Mouse (Mus musculus) CH12.LX (cell line): ENCODE measurements around the gene Gm44503. TPM values are rescaled to one million over a fixed set of nuclear protein-coding genes. Genes with fewer than 3 reads are reported as not detected.

ENCODE experiments used
- DNase-seq: peaks from one replicate; pipeline ENCODE4 v3.0.0-alpha.2; 2013; ENCODE audit errors: extremely low read depth
- H3K27ac ChIP-seq: 2 replicates; pipeline ENCODE4 v1.5.1; 2012; ENCODE audit warnings: low read depth, mild to moderate bottlenecking, control low read depth, moderate library complexity; ENCODE audit not compliant: insufficient read depth
- H3K27me3 ChIP-seq: replicated peaks from 2 replicates; pipeline ENCODE3; 2012; ENCODE audit warnings: inconsistent platforms
- H3K36me3 ChIP-seq, 2 experiments: replicated peaks in 1 of 2; 2 replicates each; pipeline versions ENCODE3 to v1.6.1; 2012; ENCODE audit warnings: inconsistent platforms in 1 of 2, low read length in 1 of 2, mild to moderate bottlenecking in 1 of 2, mixed read lengths in 1 of 2, moderate library complexity in 1 of 2; ENCODE audit not compliant: control insufficient read depth in 1 of 2, insufficient read depth in 1 of 2
- H3K4me1 ChIP-seq, 2 experiments: 2 replicates each; pipeline ENCODE4 v1.6.1; 2012; ENCODE audit warnings: inconsistent platforms in 1 of 2, moderate library complexity in 1 of 2; ENCODE audit not compliant: insufficient read depth in 2 of 2, control insufficient read depth in 1 of 2
- H3K4me2 ChIP-seq: 2 replicates; pipeline ENCODE4 v1.6.1; 2012; ENCODE audit warnings: low read depth, mild to moderate bottlenecking, control low read depth; ENCODE audit not compliant: poor library complexity, insufficient read depth, severe bottlenecking
- H3K4me3 ChIP-seq, 3 experiments: fragments of 150-350 bp in 1 of 3; sonication (generic) in 1 of 3; replicated peaks in 1 of 3; 2 replicates each; pipeline versions ENCODE3 to v1.5.1; 2011 to 2012; ENCODE audit warnings: low read depth in 2 of 3, low read length in 2 of 3, mild to moderate bottlenecking in 2 of 3, moderate library complexity in 2 of 3, control low read depth in 1 of 3, improper control_type of control experiment in 1 of 3, inconsistent platforms in 1 of 3, mixed read lengths in 1 of 3; ENCODE audit not compliant: poor library complexity in 1 of 3
- H3K79me2 ChIP-seq: replicated peaks from 2 replicates; pipeline ENCODE4 v1.6.1; 2012; ENCODE audit warnings: mild to moderate bottlenecking, moderate library complexity; ENCODE audit not compliant: control insufficient read depth, poor library complexity, insufficient read depth, severe bottlenecking; ENCODE audit errors: extremely low read depth
- H3K9ac ChIP-seq: 2 replicates; pipeline ENCODE4 v1.6.1; 2012; ENCODE audit warnings: low read depth, mild to moderate bottlenecking, control low read depth, moderate library complexity; ENCODE audit not compliant: insufficient read depth
- H3K9me3 ChIP-seq: replicated peaks from 2 replicates; pipeline ENCODE3; 2012; ENCODE audit warnings: low read length, inconsistent platforms, mixed read lengths
- BHLHE40 ChIP-seq: IDR thresholded peaks from 2 replicates; pipeline ENCODE4 v1.6.1; 2011; ENCODE audit warnings: mild to moderate bottlenecking, low read depth, low read length, improper control_type of control experiment
- CHD2 ChIP-seq: IDR thresholded peaks from 2 replicates; pipeline ENCODE4 v1.6.1; 2011; ENCODE audit warnings: low read length, improper control_type of control experiment
- E2F4 ChIP-seq: IDR thresholded peaks from 2 replicates; pipeline ENCODE4 v1.6.1; 2011; ENCODE audit warnings: low read depth, low read length, improper control_type of control experiment; ENCODE audit not compliant: insufficient replicate concordance
- EP300 ChIP-seq: IDR thresholded peaks from 2 replicates; pipeline ENCODE4 v1.6.1; 2011; ENCODE audit warnings: low read length, improper control_type of control experiment
- ETS1 ChIP-seq: conservative IDR thresholded peaks from 2 replicates; pipeline ENCODE4 v1.6.1; 2012; ENCODE audit warnings: low read depth, mild to moderate bottlenecking, inconsistent platforms, low read length, improper control_type of control experiment, moderate library complexity
- HCFC1 ChIP-seq: IDR thresholded peaks from 2 replicates; pipeline ENCODE4 v1.6.1; 2012; ENCODE audit warnings: low read depth, mild to moderate bottlenecking, inconsistent platforms, low read length, improper control_type of control experiment
- JUN ChIP-seq: IDR thresholded peaks from 2 replicates; pipeline ENCODE4 v1.6.1; 2011; ENCODE audit warnings: low read depth, mild to moderate bottlenecking, low read length, improper control_type of control experiment, moderate library complexity; ENCODE audit not compliant: insufficient read depth
- MAFK ChIP-seq: IDR thresholded peaks from 2 replicates; pipeline ENCODE4 v1.6.1; 2011; ENCODE audit warnings: low read length, improper control_type of control experiment; ENCODE audit not compliant: insufficient replicate concordance
- MXI1 ChIP-seq: IDR thresholded peaks from 2 replicates; pipeline ENCODE4 v1.6.1; 2011; ENCODE audit warnings: mild to moderate bottlenecking, low read depth, low read length, improper control_type of control experiment
- NRF1 ChIP-seq: IDR thresholded peaks from 2 replicates; pipeline ENCODE4 v1.6.1; 2014; ENCODE audit warnings: low read depth, mild to moderate bottlenecking, inconsistent platforms, low read length, improper control_type of control experiment, moderate library complexity
- POLR2A ChIP-seq: IDR thresholded peaks from 2 replicates; pipeline ENCODE4 v1.6.1; 2011; ENCODE audit warnings: low read depth, mild to moderate bottlenecking, improper control_type of control experiment, low read length
- RAD21 ChIP-seq: IDR thresholded peaks from 2 replicates; pipeline ENCODE4 v1.6.1; 2011; ENCODE audit warnings: low read depth, mild to moderate bottlenecking, low read length, improper control_type of control experiment, moderate library complexity
- SIN3A ChIP-seq: IDR thresholded peaks from 2 replicates; pipeline ENCODE4 v1.6.1; 2012; ENCODE audit warnings: low read length, improper control_type of control experiment, inconsistent platforms
- TBP ChIP-seq: conservative IDR thresholded peaks from 2 replicates; pipeline ENCODE4 v1.6.1; 2011; ENCODE audit warnings: low read depth, low read length, improper control_type of control experiment
- TCF12 ChIP-seq: IDR thresholded peaks from 2 replicates; pipeline ENCODE4 v1.6.1; 2014; ENCODE audit warnings: low read depth, mild to moderate bottlenecking, inconsistent platforms, low read length, improper control_type of control experiment
- UBTF ChIP-seq: IDR thresholded peaks from 2 replicates; pipeline ENCODE4 v1.6.1; 2012; ENCODE audit warnings: low read depth, mild to moderate bottlenecking, inconsistent platforms, low read length, improper control_type of control experiment, moderate library complexity
- USF1 ChIP-seq: IDR thresholded peaks from 2 replicates; pipeline ENCODE4 v1.6.1; 2014; ENCODE audit warnings: low read depth, mild to moderate bottlenecking, inconsistent platforms, low read length, improper control_type of control experiment
- ZC3H11A ChIP-seq: IDR thresholded peaks from 2 replicates; pipeline ENCODE4 v1.6.1; 2012; ENCODE audit warnings: low read depth, mild to moderate bottlenecking, inconsistent platforms, low read length, improper control_type of control experiment
- ZKSCAN1 ChIP-seq: IDR thresholded peaks from 2 replicates; pipeline ENCODE4 v1.6.1; 2012; ENCODE audit warnings: low read depth, inconsistent platforms, low read length, improper control_type of control experiment, borderline replicate concordance
- dilution Hi-C: fragments of 300-500 bp; cut with MboI; formaldehyde crosslinking; loops from 2 replicates; pipeline ENCODE4 v1.14.3; 2020; ENCODE audit warnings: low sequenced_read_pairs; ENCODE audit not compliant: extremely low pct_unique_long_range_greater_than_20kb, extremely low pct_ligation_motif_present
- in situ Hi-C: fragments of 300-500 bp; cut with MboI; formaldehyde crosslinking; loops from 3 replicates; pipeline ENCODE4 v1.14.3; 2019; ENCODE audit warnings: low sequenced_read_pairs, low pct_ligation_motif_present, low pct_unique_long_range_greater_than_20kb, mixed read lengths
- polyA plus RNA-seq: library from polyadenylated mRNA; unstranded; fragments of >175 nt; gene quantifications from 2 replicates; pipeline ENCODE4 v1.2.1, GENCODE M21; 2012; ENCODE audit warnings: low read depth; ENCODE audit not compliant: insufficient read length
- total RNA-seq, 2 experiments: library from RNA; depleted of rRNA; stranded (reverse); fragments of 300-350 nt in 1 of 2; fragments of >200 nt in 1 of 2; gene quantifications; 2 replicates each; pipeline ENCODE4 v1.2.3; 2012 to 2014

Gene Gm44503
- total and polyA plus RNA-seq, 3 experiments: not detected

GRCm38 (mm10) chr9:73030443-73030842 lies 71.8 kb downstream of the Gm44503 start:
- dilution Hi-C loops: no loop called here
- DNase-seq: no peak
- Histone ChIP-seq H3K79me2 (no peaks in the 10 kb centered on the region), H3K4me3 (no peak overlapping the region), H3K9me3 (no peaks in the 10 kb centered on the region), H3K4me2 (no peak overlapping the region), H3K4me1 (no peaks in the 10 kb centered on the region), H3K27ac (no peak overlapping the region), H3K9ac (no peak overlapping the region), H3K36me3 (peaks cover 30 to 83% of the 10 kb centered on the region in 2 experiments), H3K27me3 (no peaks in the 10 kb centered on the region)
- in situ Hi-C loops: no loop called here
- no peak for TF ChIP-seq POLR2A

DNA sequence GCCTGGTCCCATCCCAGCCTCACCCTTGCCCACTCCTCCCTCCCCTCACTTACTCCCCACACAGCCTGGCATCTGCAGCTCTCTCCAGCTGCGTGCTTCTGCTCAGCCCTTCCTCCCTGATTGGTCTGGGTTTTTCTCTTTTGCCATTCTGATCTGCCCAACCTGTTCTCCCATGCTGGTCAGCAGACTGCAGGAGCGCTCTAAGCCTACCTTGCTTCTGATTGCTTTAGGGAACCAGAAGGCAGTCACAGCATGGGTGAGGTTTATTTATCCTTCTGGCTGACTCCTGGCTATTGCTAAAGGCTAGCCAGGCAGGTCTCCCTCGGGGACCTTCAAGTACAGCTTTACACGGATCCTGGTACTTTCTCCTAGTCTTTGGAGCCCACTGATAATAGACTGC lies 72.8 kb downstream of the Gm44503 start:
- H3K27me3 ChIP-seq: no peaks in the 10 kb centered on the region
- dilution Hi-C loops (no loop called here), in situ Hi-C loops (no loop called here)
- H3K79me2 ChIP-seq: no peaks in the 10 kb centered on the region
- no peak for TF ChIP-seq SIN3A
- no peak for TF ChIP-seq ETS1
- TF ChIP-seq ZC3H11A: no peak
- no peak for TF ChIP-seq CHD2
- TF ChIP-seq EP300: no peak
- no peak for TF ChIP-seq UBTF
- no peak for TF ChIP-seq E2F4
- TF ChIP-seq ZKSCAN1: no peak
- no peak for TF ChIP-seq BHLHE40
- TF ChIP-seq JUN: no peak
- no peak for TF ChIP-seq TBP
- no peak for TF ChIP-seq TCF12
- TF ChIP-seq HCFC1: no peak
- no peak for TF ChIP-seq MXI1
- TF ChIP-seq NRF1: no peak
- TF ChIP-seq MAFK: no peak
- TF ChIP-seq RAD21: no peak
- TF ChIP-seq USF1: no peak
- H3K36me3 ChIP-seq: peaks cover 32 to 84% of the 10 kb centered on the region in 2 experiments
- no peak overlapping the region for H3K9ac ChIP-seq
- H3K4me2 ChIP-seq: no peak overlapping the region
- DNase-seq: no peak
- no peaks in the 10 kb centered on the region for H3K4me1 ChIP-seq
- no peak overlapping the region for H3K27ac ChIP-seq
- no peaks in the 10 kb centered on the region for H3K9me3 ChIP-seq
- H3K4me3 ChIP-seq: no peak overlapping the region
